Mouse (Mus musculus) liver, adult 2 months (tissue): ENCODE results near the gene Asl.

Source experiments
- CTCF ChIP-seq: fragments of 200-500 bp; IDR thresholded peaks from 2 replicates; pipeline ENCODE4 v1.5.1; 2011; ENCODE audit warnings: low read depth, low read length, control low read depth
- POLR2A ChIP-seq: fragments of 200-500 bp; IDR thresholded peaks from 2 replicates; pipeline ENCODE4 v1.6.1; 2011; ENCODE audit warnings: low read length, control low read depth; ENCODE audit not compliant: insufficient read depth; ENCODE audit errors: extremely low read depth

DNA sequence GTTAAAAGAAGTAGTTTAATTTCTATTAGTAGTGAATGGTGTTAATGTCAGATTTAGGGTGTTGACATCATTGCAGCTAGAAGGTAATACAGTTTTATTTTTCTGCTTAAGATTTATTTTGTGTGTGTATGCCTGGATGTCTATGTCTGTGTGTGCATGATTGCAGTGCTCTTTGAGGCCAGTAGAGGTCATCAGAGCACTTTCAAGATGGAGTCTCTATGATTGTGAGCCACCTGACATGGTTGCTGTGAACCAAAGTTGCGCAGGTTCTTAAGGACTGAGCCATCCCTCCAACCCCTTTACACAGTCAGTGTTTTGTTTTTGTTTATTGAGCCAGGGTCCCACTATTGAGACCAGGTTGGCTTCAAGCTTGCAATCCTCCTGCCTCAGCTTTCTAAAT is 36.5 kb upstream of the Asl start:
- peak; percentile 26; the same call in 1 of the 2 replicates for TF ChIP-seq CTCF
- no peak for TF ChIP-seq POLR2A
